Mouse (Mus musculus) kidney, embryonic 15.5 days (tissue): ENCODE results near the gene Lmx1b. TPM values are rescaled to one million over a fixed set of nuclear protein-coding genes. Genes with fewer than 3 reads are reported as not detected.

ENCODE experiments used
- ATAC-seq: fragments of 200-750 bp; cut with Nextera tagmentation; replicated peaks from 2 replicates; pipeline ENCODE4 v1.8.0; 2017; ENCODE audit warnings: moderate TSS enrichment; ENCODE audit not compliant: low FRiP score
- H3K27ac ChIP-seq: fragments of 300-500 bp; sonication (generic); 2 replicates; pipeline ENCODE4 v1.5.1; 2015; ENCODE audit warnings: mild to moderate bottlenecking, inconsistent platforms
- H3K27me3 ChIP-seq: fragments of 300-500 bp; sonication (generic); 2 replicates; pipeline ENCODE4 v1.6.1; 2015; ENCODE audit warnings: inconsistent platforms
- H3K36me3 ChIP-seq: fragments of 300-500 bp; sonication (generic); 2 replicates; pipeline ENCODE4 v1.6.1; 2015; ENCODE audit warnings: inconsistent platforms
- H3K4me1 ChIP-seq: fragments of 300-500 bp; sonication (generic); 2 replicates; pipeline ENCODE4 v1.6.1; 2015; ENCODE audit warnings: inconsistent platforms
- H3K4me2 ChIP-seq: fragments of 300-500 bp; sonication (generic); 2 replicates; pipeline ENCODE4 v1.6.1; 2015; ENCODE audit warnings: moderate library complexity, mild to moderate bottlenecking, inconsistent platforms
- H3K4me3 ChIP-seq: fragments of 300-500 bp; sonication (generic); replicated peaks from 2 replicates; pipeline ENCODE4 v1.5.1; 2015; ENCODE audit warnings: mild to moderate bottlenecking, inconsistent platforms
- H3K9ac ChIP-seq: fragments of 300-500 bp; sonication (generic); 2 replicates; pipeline ENCODE4 v1.6.1; 2015; ENCODE audit warnings: mild to moderate bottlenecking, inconsistent platforms
- H3K9me3 ChIP-seq: fragments of 300-500 bp; sonication (generic); replicated peaks from 2 replicates; pipeline ENCODE4 v1.6.1; 2016; ENCODE audit warnings: inconsistent platforms
- WGBS: fragments of 180-500 bp; shearing (Covaris S2); methylation state at CpG from one replicate; pipeline ENCODE4 v1.1.7; 2015; ENCODE audit warnings: mixed read lengths; 5-methylcytosine and 5-hydroxymethylcytosine counted together
- polyA plus RNA-seq: library from polyadenylated mRNA; unstranded; fragments of >200 nt; fragmentation: Nextera tagmentation; extraction: Ambion mirVana; gene quantifications from 2 replicates; pipeline ENCODE4 v1.2.1, GENCODE M21; 2015

Gene Lmx1b
- polyA plus RNA-seq, 1 experiment from 2014 or later: 1.2 TPM

- H3K4me2 ChIP-seq: 0 out of 2 replicates have a peak overlapping the region, but pooled peaks have one; percentile 20
- no peaks in the 10 kb centered on the region for H3K9me3 ChIP-seq
- H3K4me1 ChIP-seq: peaks cover 4% of the 10 kb centered on the region; the same call in 1 of the 2 replicates
- H3K36me3 ChIP-seq: no peaks in the 10 kb centered on the region
- no peak overlapping the region for H3K27ac ChIP-seq
- WGBS: 17% methylated on average over 9 of the region's 9 CpGs
- peaks cover 70% of the 10 kb centered on the region for H3K27me3 ChIP-seq
- ATAC-seq: no peak
- H3K4me3 ChIP-seq: no peak overlapping the region
- no peak overlapping the region for H3K9ac ChIP-seq
Observed at GRCm38 (mm10) chr2:33569240-33569639, 71.1 kb downstream of the Lmx1b start.

GRCm38 (mm10) chr2:33565886-33566285 is 74.4 kb downstream of the Lmx1b start:
- no peaks in the 10 kb centered on the region for H3K36me3 ChIP-seq
- peaks cover 52% of the 10 kb centered on the region for H3K27me3 ChIP-seq
- H3K27ac ChIP-seq: no peak overlapping the region
- no peak for ATAC-seq
- no peaks in the 10 kb centered on the region for H3K9me3 ChIP-seq
- no peak overlapping the region for H3K4me3 ChIP-seq
- H3K4me1 ChIP-seq: peaks cover 4% of the 10 kb centered on the region; the same call in 1 of the 2 replicates
- 58% methylated on average over 4 of the region's 4 CpGs for WGBS
- H3K4me2 ChIP-seq: no peak overlapping the region
- H3K9ac ChIP-seq: no peak overlapping the region

- ATAC-seq: no peak
- H3K27ac ChIP-seq: no peak overlapping the region
- H3K36me3 ChIP-seq: no peaks in the 10 kb centered on the region
- H3K9me3 ChIP-seq: no peaks in the 10 kb centered on the region
- H3K9ac ChIP-seq: no peak overlapping the region
- peaks cover 7% of the 10 kb centered on the region for H3K4me1 ChIP-seq
- H3K4me3 ChIP-seq: no peak overlapping the region
- no peak overlapping the region for H3K4me2 ChIP-seq
- 88% methylated on average over 9 of the region's 9 CpGs for WGBS
- H3K27me3 ChIP-seq: peaks cover 46% of the 10 kb centered on the region
Observed at GRCm38 (mm10) chr2:33564748-33565147, 75.6 kb downstream of the Lmx1b start.

- H3K4me2 ChIP-seq: 0 out of 2 replicates have a peak overlapping the region, but pooled peaks have one; percentile 6
Observed at GRCm38 (mm10) chr2:33559752-33560151, 80.6 kb downstream of the Lmx1b start.

GRCm38 (mm10) chr2:33559334-33559733 is 81.0 kb downstream of the Lmx1b start:
- WGBS: 41% methylated on average over 7 of the region's 7 CpGs
- H3K4me2 ChIP-seq: 0 out of 2 replicates have a peak overlapping the region, but pooled peaks have one; percentile 6

More at GRCm38 (mm10) chr2:33559752-33560151, 80.6 kb downstream of the Lmx1b start:
- 7% methylated on average over 6 of the region's 6 CpGs for WGBS
- no peak; the same call in 1 of the 2 replicates for ATAC-seq
- Histone ChIP-seq H3K9ac (no peak overlapping the region), H3K9me3 (no peaks in the 10 kb centered on the region), H3K36me3 (no peaks in the 10 kb centered on the region), H3K27ac (no peak overlapping the region), H3K27me3 (peaks cover 22% of the 10 kb centered on the region), H3K4me1 (peaks cover 13% of the 10 kb centered on the region), H3K4me3 (no peak overlapping the region)

GRCm38 (mm10) chr2:33558233-33558632 is 82.1 kb downstream of the Lmx1b start:
- Histone ChIP-seq H3K9ac (no peak overlapping the region), H3K27me3 (peaks cover 21% of the 10 kb centered on the region), H3K4me3 (no peak overlapping the region), H3K36me3 (no peaks in the 10 kb centered on the region), H3K4me1 (peaks cover 13% of the 10 kb centered on the region), H3K4me2 (no peak overlapping the region), H3K27ac (no peak overlapping the region), H3K9me3 (no peaks in the 10 kb centered on the region)
- WGBS: 6% methylated on average over 6 of the region's 6 CpGs
- ATAC-seq: no peak

More at GRCm38 (mm10) chr2:33559334-33559733, 81.0 kb downstream of the Lmx1b start:
- H3K9me3 ChIP-seq: no peaks in the 10 kb centered on the region
- H3K9ac ChIP-seq: no peak overlapping the region
- peaks cover 13% of the 10 kb centered on the region for H3K4me1 ChIP-seq
- H3K27ac ChIP-seq: no peak overlapping the region
- no peaks in the 10 kb centered on the region for H3K36me3 ChIP-seq
- ATAC-seq: no peak
- no peak overlapping the region for H3K4me3 ChIP-seq
- H3K27me3 ChIP-seq: peaks cover 21% of the 10 kb centered on the region

- 71% methylated on average over 8 of the region's 8 CpGs for WGBS
- no peak overlapping the region for H3K9ac ChIP-seq
- H3K27me3 ChIP-seq: peaks cover 18% of the 10 kb centered on the region
- no peaks in the 10 kb centered on the region for H3K36me3 ChIP-seq
- no peak for ATAC-seq
- H3K4me2 ChIP-seq: no peak overlapping the region
- H3K4me1 ChIP-seq: peaks cover 13% of the 10 kb centered on the region
- H3K27ac ChIP-seq: no peak overlapping the region
- no peaks in the 10 kb centered on the region for H3K9me3 ChIP-seq
- no peak overlapping the region for H3K4me3 ChIP-seq
Observed at GRCm38 (mm10) chr2:33555573-33555972, 84.7 kb downstream of the Lmx1b start.

GRCm38 (mm10) chr2:33552672-33553071 is 87.6 kb downstream of the Lmx1b start:
- no peak overlapping the region for H3K4me3 ChIP-seq
- peaks cover 2% of the 10 kb centered on the region for H3K27me3 ChIP-seq
- no peak for ATAC-seq
- no peaks in the 10 kb centered on the region for H3K4me1 ChIP-seq
- no peak overlapping the region for H3K9ac ChIP-seq
- no peak overlapping the region for H3K4me2 ChIP-seq
- WGBS: 53% methylated on average over 5 of the region's 5 CpGs
- no peaks in the 10 kb centered on the region for H3K9me3 ChIP-seq
- no peaks in the 10 kb centered on the region for H3K36me3 ChIP-seq
- no peak overlapping the region for H3K27ac ChIP-seq

GRCm38 (mm10) chr2:33547595-33547994 is 92.7 kb downstream of the Lmx1b start:
- Histone ChIP-seq H3K9ac (no peak overlapping the region), H3K4me3 (no peak overlapping the region), H3K36me3 (no peaks in the 10 kb centered on the region), H3K4me1 (peaks cover 27% of the 10 kb centered on the region), H3K27ac (no peak overlapping the region), H3K4me2 (no peak overlapping the region), H3K27me3 (peaks cover 37% of the 10 kb centered on the region), H3K9me3 (no peaks in the 10 kb centered on the region)
- 90% methylated on average over 2 of the region's 2 CpGs for WGBS
- no peak for ATAC-seq

- Histone ChIP-seq H3K27me3 (peaks cover 42% of the 10 kb centered on the region), H3K9ac (no peak overlapping the region), H3K36me3 (no peaks in the 10 kb centered on the region), H3K4me1 (peaks cover 27% of the 10 kb centered on the region), H3K4me3 (no peak overlapping the region), H3K27ac (no peak overlapping the region), H3K9me3 (no peaks in the 10 kb centered on the region), H3K4me2 (no peak overlapping the region)
- WGBS: 28% methylated on average over 6 of the region's 6 CpGs
- ATAC-seq: no peak
Observed at GRCm38 (mm10) chr2:33546879-33547278, 93.4 kb downstream of the Lmx1b start.

- H3K9me3 ChIP-seq: no peaks in the 10 kb centered on the region
- no peak overlapping the region for H3K27ac ChIP-seq
- H3K36me3 ChIP-seq: no peaks in the 10 kb centered on the region
- H3K4me2 ChIP-seq: no peak overlapping the region
- no peak overlapping the region for H3K4me3 ChIP-seq
- no peak for ATAC-seq
- 88% methylated on average over 5 of the region's 5 CpGs for WGBS
- peaks cover 27% of the 10 kb centered on the region for H3K4me1 ChIP-seq
- no peak overlapping the region for H3K9ac ChIP-seq
- H3K27me3 ChIP-seq: peaks cover 50% of the 10 kb centered on the region
Observed at GRCm38 (mm10) chr2:33546051-33546450, 94.3 kb downstream of the Lmx1b start.

- peak overlapping the region; percentile 95 for H3K4me2 ChIP-seq
- no peak for ATAC-seq
- H3K9me3 ChIP-seq: no peaks in the 10 kb centered on the region
- H3K27ac ChIP-seq: no peak overlapping the region
- peak overlapping the region; percentile 26; the same call in 1 of the 2 replicates for H3K9ac ChIP-seq
- H3K4me1 ChIP-seq: peaks cover 27% of the 10 kb centered on the region
- H3K36me3 ChIP-seq: no peaks in the 10 kb centered on the region
- peaks cover 57% of the 10 kb centered on the region for H3K27me3 ChIP-seq
- WGBS: 25% methylated on average over 16 of the region's 16 CpGs
- peak overlapping the region; percentile 50 for H3K4me3 ChIP-seq
Observed at GRCm38 (mm10) chr2:33544781-33545566, 95.3 kb downstream of the Lmx1b start.
